Mouse (Mus musculus) erythroblast, embryonic 14.5 days (primary cell): ENCODE data around the gene Fam69a.

Experiments used
- GATA1 ChIP-seq: IDR thresholded peaks from 2 replicates; pipeline ENCODE4 v1.6.1; 2012; ENCODE audit warnings: low read length, inconsistent platforms, mixed read lengths
- TAL1 ChIP-seq: IDR thresholded peaks from 3 replicates; pipeline ENCODE4 v1.6.1; 2012; ENCODE audit warnings: low read length, inconsistent platforms, mixed read lengths

GRCm38 (mm10) chr5:107867970-107868904, 118.6 kb downstream of the Fam69a start:
- no peak for TF ChIP-seq GATA1
- TF ChIP-seq TAL1, result no peak
